Mouse (Mus musculus) monocyte, adult 2 months (primary cell): Measurements from ENCODE around the gene Rpl3.

Experiments
- DNase-seq, 2 experiments: peaks; one replicate each; pipeline ENCODE4 v3.0.0; 2022; ENCODE audit warnings: low spot score in 2 of 2, low read depth in 1 of 2

Rpl3 gene

DNA sequence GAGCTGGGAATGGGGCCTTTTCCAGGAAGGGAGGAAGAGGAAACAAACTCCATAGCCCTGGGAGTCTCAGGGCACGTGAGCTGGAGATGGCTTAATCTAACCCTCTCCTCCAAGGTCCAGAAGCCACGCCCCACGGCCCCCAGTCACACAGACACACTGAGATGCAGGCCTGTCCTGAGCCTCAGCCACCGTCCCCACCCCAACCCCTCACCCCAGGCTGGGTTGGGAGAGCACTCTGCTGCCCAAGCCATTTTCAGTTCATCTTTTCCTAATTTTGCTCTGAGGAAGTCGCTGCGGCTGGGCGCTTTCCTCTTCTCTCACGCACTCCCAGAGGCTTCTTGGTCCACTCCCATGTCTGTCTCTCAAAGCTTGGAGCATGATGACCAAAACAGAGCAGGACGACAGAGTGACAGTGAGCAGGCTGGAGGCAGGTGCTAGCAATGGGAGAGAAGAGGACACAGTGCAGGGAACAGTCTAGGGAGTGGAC, 19.7 kb downstream of the Rpl3 start:
- DNase-seq: peak in 1 of 2 experiments; percentile 18

DNA sequence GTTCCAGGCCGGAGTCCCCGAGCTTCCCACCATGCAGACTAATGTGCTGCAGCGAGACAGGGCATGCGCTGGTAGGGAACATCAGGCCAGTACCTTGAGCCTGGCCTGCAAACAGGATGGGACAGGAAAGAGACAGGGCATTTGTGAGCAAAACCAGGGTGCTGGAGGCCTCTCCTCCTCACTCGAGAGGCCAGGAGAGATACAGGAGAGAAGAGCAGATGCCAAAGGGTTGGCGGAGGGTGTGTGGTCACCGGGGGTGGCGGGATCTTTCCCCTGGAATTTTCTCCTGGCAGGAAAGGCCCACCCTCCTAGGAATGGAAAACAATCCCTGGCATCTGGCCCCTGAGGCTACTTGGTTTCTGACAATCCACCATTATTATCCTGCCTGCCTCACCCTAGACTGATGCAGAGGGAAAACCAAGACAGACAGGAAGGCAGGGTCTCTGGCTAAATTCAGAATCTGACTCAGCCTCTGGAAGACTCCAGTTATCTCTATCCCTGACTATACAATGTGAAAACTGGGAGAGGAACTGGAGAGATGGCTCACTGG, 21.5 kb downstream of the Rpl3 start:
- no peak for DNase-seq

- DNase-seq: no peak
Observed at GRCm38 (mm10) chr15:80069171-80069570, 22.5 kb downstream of the Rpl3 start.

DNA sequence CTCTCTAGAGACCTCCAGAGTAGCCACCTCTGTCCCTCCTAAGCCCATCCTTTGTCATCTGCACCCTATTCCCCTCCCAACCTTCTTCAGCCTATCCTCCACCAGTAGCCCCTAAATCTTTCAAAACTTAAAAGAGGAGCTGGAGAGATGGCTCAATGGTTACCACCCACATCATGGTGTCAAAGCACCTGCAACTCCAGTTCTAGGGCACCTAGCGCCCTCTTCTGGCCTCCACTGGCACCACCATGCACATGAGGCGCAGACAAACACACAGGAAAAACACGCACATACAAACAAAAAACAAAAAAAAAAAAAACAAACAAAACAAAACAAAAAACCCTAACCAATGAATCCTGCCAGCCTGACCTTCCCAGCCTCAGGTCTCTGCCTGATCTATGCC, 25.1 kb downstream of the Rpl3 start:
- DNase-seq: no peak

GRCm38 (mm10) chr15:80065414-80065813, 26.3 kb downstream of the Rpl3 start:
- DNase-seq: no peak

DNA sequence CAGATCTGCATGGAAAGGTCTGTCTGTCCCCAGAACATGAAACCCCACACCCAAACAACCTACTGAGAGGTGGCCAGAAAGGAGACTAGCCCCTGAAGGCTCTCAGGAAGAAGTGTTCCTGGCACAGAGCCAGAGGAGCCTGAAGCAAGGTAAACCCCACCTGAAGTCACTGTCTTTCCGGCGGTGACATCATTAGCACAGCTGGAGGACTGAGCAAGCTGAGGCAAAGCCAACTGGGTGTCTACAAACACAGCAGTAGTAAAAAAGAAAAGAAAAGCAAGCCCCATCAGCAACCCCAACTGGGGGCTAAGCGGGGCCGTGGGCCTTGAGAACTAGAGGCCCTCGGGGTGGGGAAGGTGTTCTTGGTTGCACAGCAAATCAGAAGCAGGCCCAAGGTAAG, 26.7 kb downstream of the Rpl3 start:
- no peak for DNase-seq

- no peak for DNase-seq
Observed at GRCm38 (mm10) chr15:80062821-80063220, 28.8 kb downstream of the Rpl3 start.

DNA sequence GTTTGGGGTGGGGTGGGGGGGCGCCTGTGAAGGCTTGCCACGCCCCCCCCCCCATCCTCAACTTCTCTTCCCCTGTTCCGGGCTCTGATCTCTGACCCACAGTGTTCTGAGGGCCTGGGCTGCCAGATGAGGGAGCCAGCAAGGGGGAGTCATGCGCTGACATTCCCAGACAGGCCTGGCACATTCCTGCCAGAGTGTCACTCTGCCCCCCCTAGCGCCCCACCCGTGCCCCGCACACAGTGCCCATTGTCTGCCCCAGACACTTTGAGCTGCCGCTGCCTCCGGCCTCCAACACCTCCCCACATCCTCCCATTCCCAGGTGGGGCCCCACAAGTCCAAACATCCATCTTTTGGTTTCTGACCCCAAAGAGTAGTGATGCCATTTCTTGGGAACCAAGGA, 29.3 kb downstream of the Rpl3 start:
- no peak for DNase-seq

DNA sequence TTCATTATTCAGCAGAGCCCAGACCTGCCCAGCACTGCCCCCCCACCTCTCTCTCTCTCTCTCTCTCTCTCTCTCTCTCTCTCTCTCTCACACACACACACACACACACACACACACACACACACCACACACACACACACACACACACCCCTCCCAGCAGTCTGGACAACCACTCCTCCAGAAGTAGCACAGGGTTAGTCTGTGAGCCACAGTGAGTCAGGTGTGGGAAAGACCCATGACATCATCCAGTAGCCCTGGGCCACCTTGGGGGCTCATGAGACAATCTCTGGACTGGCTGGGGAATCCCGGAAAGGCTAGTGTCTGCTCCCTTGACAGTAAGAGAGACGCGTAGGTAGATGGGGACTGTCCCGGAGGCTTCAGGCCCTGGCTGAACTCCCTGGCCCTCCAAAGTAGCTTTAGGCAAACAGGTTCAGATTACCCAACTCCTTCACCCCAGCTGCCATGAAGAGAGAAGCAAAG, 30.6 kb downstream of the Rpl3 start:
- no peak for DNase-seq

DNA sequence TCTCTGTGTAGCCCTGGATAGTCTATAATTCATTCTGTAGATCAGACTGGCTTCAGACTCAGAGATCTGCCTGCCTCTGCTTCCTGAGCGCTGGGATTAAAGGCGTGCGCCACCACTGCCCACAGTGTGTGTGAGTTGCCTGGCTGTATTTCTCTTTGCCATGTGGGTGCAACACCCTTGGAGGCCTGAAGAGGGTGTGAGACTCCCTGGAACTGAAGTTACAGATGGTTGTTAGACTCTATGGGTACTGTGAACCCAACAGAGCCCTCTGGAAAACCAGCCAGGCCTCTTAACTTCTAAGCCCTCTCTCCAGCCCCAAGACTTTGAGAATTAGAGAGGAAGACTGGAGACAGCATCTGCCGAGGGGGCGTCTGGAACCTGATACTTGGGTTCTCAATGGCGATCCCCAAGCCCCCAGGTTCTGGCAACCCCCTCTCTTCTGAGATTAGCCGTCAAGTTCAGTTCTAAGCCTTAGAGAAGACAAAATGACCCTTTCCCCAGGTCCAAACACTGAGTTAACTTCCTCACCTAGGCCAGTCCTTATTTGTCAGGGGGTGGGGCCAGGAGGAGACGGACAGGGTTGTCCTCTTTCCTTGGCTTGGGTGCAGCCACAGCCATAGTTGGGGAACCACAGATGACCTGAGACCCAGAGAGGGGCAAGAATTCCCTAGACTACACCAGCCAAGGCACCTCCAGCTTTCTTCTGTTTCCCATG, 31.2 kb downstream of the Rpl3 start:
- DNase-seq: no peak

DNA sequence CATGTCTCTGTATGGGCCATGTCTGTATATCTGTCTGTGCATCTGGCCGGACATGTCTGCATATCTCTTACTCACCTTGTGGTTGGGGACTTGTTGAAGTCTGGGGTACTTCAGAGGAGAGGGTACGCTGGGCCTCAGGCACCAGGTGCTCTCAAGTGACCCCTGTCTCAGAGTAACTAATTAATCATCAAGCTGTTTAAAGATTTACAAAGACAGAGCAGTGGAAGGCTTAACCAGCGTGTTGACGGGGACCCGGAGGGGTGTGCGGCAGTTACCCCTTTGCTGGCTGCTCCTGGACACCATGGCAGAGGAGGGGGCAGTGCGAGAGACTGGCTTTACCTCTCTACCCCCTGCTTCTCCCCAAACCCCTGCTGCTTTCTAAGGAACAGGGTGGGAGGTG, 32.1 kb downstream of the Rpl3 start:
- no peak for DNase-seq

GRCm38 (mm10) chr15:80058151-80058550, 33.5 kb downstream of the Rpl3 start:
- no peak for DNase-seq

DNA sequence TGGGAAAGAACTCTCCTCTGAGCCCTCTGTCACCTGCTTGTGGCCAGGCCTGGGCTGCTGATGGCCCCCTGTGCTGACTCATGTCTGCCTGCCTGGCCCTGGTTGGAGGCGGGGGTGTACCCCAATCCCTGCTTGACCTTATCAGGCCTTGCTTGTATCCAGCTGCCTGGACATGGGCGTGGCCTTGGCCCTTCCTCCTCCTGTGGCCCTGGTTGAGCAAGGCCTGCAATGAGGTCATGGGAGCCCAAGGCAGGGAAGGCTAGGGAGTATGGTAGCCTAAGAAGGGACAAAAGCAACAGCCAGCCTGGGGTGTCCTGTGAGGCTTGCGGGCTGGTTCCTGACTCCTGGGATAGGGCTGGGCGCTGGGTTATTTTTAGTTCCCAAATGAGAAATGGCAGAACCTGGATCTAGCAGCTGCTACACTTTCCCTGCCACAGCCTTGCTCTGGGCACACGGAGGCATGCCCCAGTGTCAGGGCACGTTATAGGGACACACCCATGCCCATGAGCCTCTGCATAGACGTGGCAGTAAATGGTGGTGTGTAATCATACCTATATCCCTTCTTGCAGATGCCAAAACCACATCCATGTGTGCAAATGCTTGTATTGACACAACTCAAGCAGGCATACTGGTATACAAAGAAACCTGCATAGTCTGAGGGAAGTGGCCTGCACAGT, 37.5 kb downstream of the Rpl3 start:
- DNase-seq: no peak

DNA sequence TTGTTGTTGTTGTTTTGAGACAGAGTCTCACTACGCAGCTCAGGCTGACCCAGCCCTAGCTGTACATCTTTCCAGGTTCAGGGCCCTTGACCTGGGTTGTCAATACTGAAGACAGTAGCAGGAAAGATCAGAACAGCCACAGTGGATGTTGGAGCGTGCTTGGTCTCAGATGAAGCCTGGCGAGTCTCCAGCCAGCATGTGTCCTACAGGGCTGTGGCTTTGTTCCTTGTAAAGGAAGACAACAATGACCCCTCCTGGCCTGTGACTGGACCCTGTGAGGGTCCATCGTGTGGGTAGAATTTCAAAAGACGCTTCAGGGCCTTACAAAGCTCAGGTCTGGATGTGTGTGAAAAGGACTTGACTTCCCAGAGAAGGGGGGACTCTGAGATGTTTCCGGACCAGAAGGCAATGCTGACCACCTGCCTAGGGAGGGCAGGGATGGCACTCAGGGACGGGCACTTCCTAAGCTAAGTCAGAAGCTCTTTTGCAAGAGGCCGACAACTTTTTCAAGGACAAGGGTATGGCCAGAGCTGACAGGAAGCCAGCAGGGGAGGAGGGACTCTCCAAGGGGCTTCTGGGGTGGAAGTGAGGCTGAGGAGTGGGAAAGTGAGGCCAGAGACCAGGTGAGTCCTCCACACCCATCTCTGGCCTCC, 38.2 kb downstream of the Rpl3 start:
- no peak for DNase-seq

GRCm38 (mm10) chr15:80051782-80052181, 39.9 kb downstream of the Rpl3 start:
- DNase-seq: no peak

DNA sequence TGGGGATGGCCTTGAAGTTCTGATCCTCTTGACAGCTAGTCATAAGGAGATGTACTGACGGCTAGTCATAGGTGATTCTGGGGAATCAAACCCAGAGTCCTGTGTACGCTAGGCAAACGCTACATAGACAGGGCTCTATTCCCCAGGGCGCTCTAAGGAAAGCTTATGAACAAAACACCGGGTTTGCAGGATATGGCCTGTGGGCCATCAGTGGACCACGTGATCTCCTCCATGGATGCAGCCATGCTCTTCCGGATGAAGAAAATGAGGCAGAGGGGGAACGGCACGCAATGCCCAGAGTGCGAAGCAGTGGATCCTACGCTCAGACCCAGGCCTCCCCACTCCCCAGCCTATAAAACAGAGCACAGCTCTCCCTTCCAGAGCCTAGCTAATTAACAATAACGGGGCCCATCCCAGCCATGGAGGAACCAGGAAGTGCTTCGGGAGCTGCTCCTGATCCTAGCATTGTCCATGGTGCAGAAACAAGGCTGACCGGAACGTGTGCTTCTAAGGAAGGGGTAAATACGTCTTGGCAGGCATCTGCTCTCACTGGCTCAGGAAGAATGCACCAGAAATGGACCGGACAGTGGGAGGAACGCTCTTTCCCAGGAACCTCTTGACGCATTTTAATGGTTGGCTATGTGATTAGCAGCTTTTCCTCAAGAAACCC, 40.4 kb downstream of the Rpl3 start:
- DNase-seq: no peak

- no peak for DNase-seq
Observed at GRCm38 (mm10) chr15:80050093-80050492, 41.6 kb downstream of the Rpl3 start.

DNA sequence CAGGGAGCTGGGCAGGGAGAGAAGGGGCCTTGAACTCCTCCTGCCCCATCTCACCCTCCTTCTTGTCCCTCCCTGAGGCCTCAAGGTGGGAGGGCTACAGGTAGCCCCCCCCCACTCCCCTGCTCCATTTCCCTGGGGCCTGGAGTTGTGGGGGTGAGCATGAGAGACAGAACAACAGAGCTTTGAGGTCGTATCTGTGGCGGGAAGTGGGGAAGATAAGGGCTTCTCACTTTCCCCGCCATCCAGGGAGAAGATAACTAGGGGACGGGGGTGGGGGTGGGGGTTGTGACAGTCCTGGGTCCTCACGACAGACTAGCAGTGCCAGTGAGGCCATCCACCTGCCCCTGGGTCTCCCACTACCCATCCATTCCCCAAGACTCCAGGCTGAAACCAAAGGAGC, 43.7 kb downstream of the Rpl3 start:
- no peak for DNase-seq

DNA sequence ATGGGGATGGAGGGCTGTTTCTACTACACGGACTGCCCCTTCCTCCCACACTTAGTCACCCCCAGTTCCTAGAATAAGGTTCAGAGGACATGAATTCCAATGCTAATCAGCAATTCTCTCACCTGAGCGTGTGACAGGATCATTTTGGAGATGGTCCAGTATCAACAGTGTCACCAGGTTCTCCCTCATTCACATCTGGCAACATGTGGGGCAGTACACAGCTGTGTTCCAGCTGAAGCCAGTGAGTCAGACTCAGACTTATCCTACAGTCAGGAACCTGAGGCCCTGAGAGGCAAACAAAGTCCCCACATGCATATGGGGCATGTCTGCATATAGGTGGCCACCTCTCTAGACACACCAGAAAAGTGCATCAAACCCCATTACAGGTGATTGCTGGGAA, 44.4 kb downstream of the Rpl3 start:
- DNase-seq: no peak

- DNase-seq: no peak
Observed at GRCm38 (mm10) chr15:80045749-80046148, 45.9 kb downstream of the Rpl3 start.

DNA sequence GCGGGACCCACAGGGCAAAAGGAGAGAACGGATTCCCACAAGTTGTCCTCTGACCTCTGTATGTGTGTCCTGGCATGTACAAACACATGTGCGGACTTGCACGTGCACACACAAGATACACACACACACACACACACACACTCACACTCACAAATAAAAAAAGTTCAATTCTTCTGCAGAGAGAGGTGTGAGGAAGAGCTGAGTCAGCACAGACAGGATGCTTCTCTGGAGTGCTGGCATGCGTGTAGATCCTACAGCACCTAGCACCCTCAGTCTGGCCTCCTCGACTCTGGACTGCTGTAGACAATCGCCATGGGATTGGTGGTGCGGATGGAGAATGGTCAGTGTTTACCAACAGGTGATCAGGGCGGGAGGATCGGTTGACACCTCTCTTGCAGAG, 47.4 kb downstream of the Rpl3 start:
- no peak for DNase-seq
